In the genomic region with DNA sequence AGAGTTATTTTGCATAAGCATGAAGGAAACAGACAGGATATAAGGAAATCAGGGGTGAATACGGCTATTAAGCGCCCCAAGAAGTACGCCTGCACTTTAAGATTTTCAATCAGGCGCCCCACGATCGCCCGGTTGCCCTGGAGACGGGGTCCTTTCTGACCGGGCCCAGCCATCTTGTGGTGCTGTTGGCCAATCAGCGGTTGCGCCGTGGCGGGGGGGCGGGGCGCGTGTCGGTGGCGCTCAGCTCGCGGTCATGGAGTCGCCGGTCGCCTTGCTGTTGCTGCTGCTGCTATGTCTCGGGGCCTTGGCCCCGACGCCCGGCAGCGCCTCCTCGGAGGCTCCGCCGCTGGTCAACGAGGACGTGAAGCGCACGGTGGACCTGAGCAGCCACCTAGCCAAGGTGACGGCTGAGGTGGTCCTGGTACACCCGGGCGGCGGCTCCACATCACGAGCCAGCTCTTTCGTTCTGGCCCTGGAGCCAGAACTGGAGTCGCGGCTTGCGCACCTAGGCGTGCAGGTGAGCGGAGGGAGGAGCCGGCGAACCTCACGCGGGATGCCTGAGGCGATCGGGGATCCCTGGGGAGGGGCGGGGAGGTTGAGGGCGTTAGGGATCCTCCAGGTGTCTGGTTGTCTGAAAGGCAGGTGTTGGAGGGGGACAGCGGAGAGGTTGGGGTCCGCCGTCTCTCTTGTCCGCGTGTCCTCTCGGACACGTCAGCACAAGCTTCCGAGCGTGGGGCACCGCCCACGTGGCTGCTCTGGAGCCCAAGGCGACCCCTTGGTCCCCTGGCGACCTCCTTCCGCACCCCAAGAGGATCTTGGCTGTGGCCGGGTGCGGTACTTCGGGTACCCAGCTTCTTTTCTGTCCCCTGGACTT, we compare ENCODE assay signal across 8 mouse cellular contexts. TPM values are rescaled to one million over a fixed set of nuclear protein-coding genes. Genes with fewer than 3 reads are reported as not detected.
A peak's percentile ranks its signal among the peaks of the same experiment; 100 is the strongest.
DNase-seq lines count a peak whose midpoint lies in the region; ATAC-seq lines count a peak whose summit lies in the region.

A gene (plus strand): TSS at position 205 of the 874 bp plus-strand sequence.

- peaks cover 10% of the 10 kb centered on the region; the same call in 1 of the 2 replicates for H3K36me3 ChIP-seq in hindbrain, embryonic 13.5 days

- peak; percentile 99 for DNase-seq in NIH3T3 (ENCODE audit: low read depth)
- peak; percentile 99 for DNase-seq in cerebellum, postnatal 10 days
- peak; percentile 91 to 96 for DNase-seq in frontal cortex, postnatal 14 days (ENCODE audit: low spot score in 2 of 2)
- DNase-seq in layer of hippocampus, postnatal 25 days (ENCODE audit: extremely low spot score in 1 of 2, low spot score in 1 of 2) = peak; percentile 95 to 98
- DNase-seq in lung, postnatal 25 days (ENCODE audit: low spot score) = peak; percentile 98
- peak; percentile 97 for DNase-seq in retina, embryonic 14.5 days (ENCODE audit: low spot score)
- DNase-seq in thymus, postnatal 4 days = peak; percentile 99

- peak; percentile 96 for ATAC-seq in hindbrain, embryonic 13.5 days (ENCODE audit: low FRiP score)

- H3K9ac ChIP-seq in hindbrain, embryonic 13.5 days = peak within 1 kb of the TSS; percentile 91

- peak within 1 kb of the TSS; percentile 78 for H3K4me3 ChIP-seq in hindbrain, embryonic 13.5 days

- H3K4me2 ChIP-seq in hindbrain, embryonic 13.5 days = peak within 1 kb of the TSS; percentile 92

- H3K27ac ChIP-seq in hindbrain, embryonic 13.5 days = peak within 1 kb of the TSS; percentile 87

- peaks cover 25% of the 10 kb centered on the region for H3K4me1 ChIP-seq in hindbrain, embryonic 13.5 days (replicated peaks)

- peaks cover 17% of the 10 kb centered on the region for H3K27me3 ChIP-seq in hindbrain, embryonic 13.5 days

- under 1% methylated on average over 71 of the region's 71 CpGs for WGBS in hindbrain, embryonic 13.5 days

- no peaks in the 10 kb centered on the region for H3K9me3 ChIP-seq in hindbrain, embryonic 13.5 days

RNA-seq across cellular contexts. Expression of the gene that starts here (rescaled TPM):
- polyA plus RNA-seq in hindbrain, embryonic 13.5 days (2015; fragmentation: Nextera tagmentation; extraction: Ambion mirVana) = 284 and 286 TPM in 2 replicates
- 100 to 1,000 TPM; 166 to 175 TPM for total RNA-seq in layer of hippocampus, postnatal 25 days (2021)

Comparison
In these comparisons a context has a peak if more than half of its experiments do, and no peak if none do; other contexts are left out.
1. Peak in every context shown above with its lines: DNase-seq, ATAC-seq, H3K4me3 ChIP-seq and H3K27ac ChIP-seq.